Mouse (Mus musculus): ENCODE results near the gene Atp5h. TPM values are rescaled to one million over a fixed set of nuclear protein-coding genes. Genes with fewer than 3 reads are reported as not detected.

Atp5h gene
- polyA plus RNA-seq (2014; fragmentation: Illumina TruSeq; extraction: RNeasy Lipid Tissue Mini Kit (QIAGEN cat#74804); ENCODE audit: insufficient read depth, low read depth, low replicate concordance): 582 TPM

GRCm38 (mm10) chr11:115419531-115420237 lies at the start of gene Atp5h, which contains the start of gene Kctd2:
Gene Atp5h (minus strand): TSS chr11:115419962.
Gene Kctd2 (plus strand): TSS chr11:115420128.

GRCm38 (mm10) chr11:115462243-115462891 lies 42.6 kb upstream of the Atp5h start, which contains the start of gene Slc16a5:
Gene Slc16a5 (plus strand): TSS chr11:115462474.

GRCm38 (mm10) chr11:115439906-115440595 lies 20.3 kb upstream of the Atp5h start, which contains the start of gene Trim80:
Gene Trim80 (plus strand): TSS chr11:115440545.

GRCm38 (mm10) chr11:115403338-115404124 lies 16.2 kb downstream of the Atp5h start, which contains the start of gene Mrpl58:
Gene Mrpl58 (plus strand): TSS chr11:115403752.

GRCm38 (mm10) chr11:115381743-115382539 lies 37.8 kb downstream of the Atp5h start, which contains the start of gene Cdr2l:
Gene Cdr2l (plus strand): TSS chr11:115381916.

GRCm38 (mm10) chr11:115367395-115367944 lies 52.3 kb downstream of the Atp5h start, which contains the start of gene Hid1:
Gene Hid1 (minus strand): TSS chr11:115367756.

Other genes starting within 250 kb of the Atp5h start
- gene Tmem104, start 232.5 kb downstream of the Atp5h start, polyA plus RNA-seq (2014; fragmentation: Illumina TruSeq; extraction: RNeasy Lipid Tissue Mini Kit (QIAGEN cat#74804); ENCODE audit: insufficient read depth, low read depth, low replicate concordance): 4.0 TPM
- gene Nat9, start 232.1 kb downstream of the Atp5h start, polyA plus RNA-seq (2014; fragmentation: Illumina TruSeq; extraction: RNeasy Lipid Tissue Mini Kit (QIAGEN cat#74804); ENCODE audit: insufficient read depth, low read depth, low replicate concordance): 33.1 TPM
- gene Grin2c, start 152.7 kb downstream of the Atp5h start, polyA plus RNA-seq (2014; fragmentation: Illumina TruSeq; extraction: RNeasy Lipid Tissue Mini Kit (QIAGEN cat#74804); ENCODE audit: insufficient read depth, low read depth, low replicate concordance): 0.39 TPM
- gene Fdxr, start 142.9 kb downstream of the Atp5h start, polyA plus RNA-seq (2014; fragmentation: Illumina TruSeq; extraction: RNeasy Lipid Tissue Mini Kit (QIAGEN cat#74804); ENCODE audit: insufficient read depth, low read depth, low replicate concordance): 6.9 TPM
- gene Fads6, start 122.3 kb downstream of the Atp5h start, polyA plus RNA-seq (2014; fragmentation: Illumina TruSeq; extraction: RNeasy Lipid Tissue Mini Kit (QIAGEN cat#74804); ENCODE audit: insufficient read depth, low read depth, low replicate concordance): 0.99 TPM
- gene Otop2, start 112.8 kb downstream of the Atp5h start, polyA plus RNA-seq (2014; fragmentation: Illumina TruSeq; extraction: RNeasy Lipid Tissue Mini Kit (QIAGEN cat#74804); ENCODE audit: insufficient read depth, low read depth, low replicate concordance): not detected
- gene Ush1g, start 97.9 kb downstream of the Atp5h start, polyA plus RNA-seq (2014; fragmentation: Illumina TruSeq; extraction: RNeasy Lipid Tissue Mini Kit (QIAGEN cat#74804); ENCODE audit: insufficient read depth, low read depth, low replicate concordance): not detected
- gene Otop3, start 85.2 kb downstream of the Atp5h start, polyA plus RNA-seq (2014; fragmentation: Illumina TruSeq; extraction: RNeasy Lipid Tissue Mini Kit (QIAGEN cat#74804); ENCODE audit: insufficient read depth, low read depth, low replicate concordance): not detected
- 11.8 TPM for gene Hid1, start 52.2 kb downstream of the Atp5h start, polyA plus RNA-seq (2014; fragmentation: Illumina TruSeq; extraction: RNeasy Lipid Tissue Mini Kit (QIAGEN cat#74804); ENCODE audit: insufficient read depth, low read depth, low replicate concordance)
- 7.4 TPM for gene Cdr2l, start 38.0 kb downstream of the Atp5h start, polyA plus RNA-seq (2014; fragmentation: Illumina TruSeq; extraction: RNeasy Lipid Tissue Mini Kit (QIAGEN cat#74804); ENCODE audit: insufficient read depth, low read depth, low replicate concordance)
- gene Mrpl58, start 16.2 kb downstream of the Atp5h start, polyA plus RNA-seq (2014; fragmentation: Illumina TruSeq; extraction: RNeasy Lipid Tissue Mini Kit (QIAGEN cat#74804); ENCODE audit: insufficient read depth, low read depth, low replicate concordance): 89.2 TPM
- gene Kctd2, start 166 bp upstream of the Atp5h start, polyA plus RNA-seq (2014; fragmentation: Illumina TruSeq; extraction: RNeasy Lipid Tissue Mini Kit (QIAGEN cat#74804); ENCODE audit: insufficient read depth, low read depth, low replicate concordance): 47.3 TPM
- not detected for gene Trim80, start 20.6 kb upstream of the Atp5h start, polyA plus RNA-seq (2014; fragmentation: Illumina TruSeq; extraction: RNeasy Lipid Tissue Mini Kit (QIAGEN cat#74804); ENCODE audit: insufficient read depth, low read depth, low replicate concordance)
- gene Slc16a5, start 42.5 kb upstream of the Atp5h start, polyA plus RNA-seq (2014; fragmentation: Illumina TruSeq; extraction: RNeasy Lipid Tissue Mini Kit (QIAGEN cat#74804); ENCODE audit: insufficient read depth, low read depth, low replicate concordance): 0.43 TPM
- 5.3 TPM for gene Armc7, start 55.7 kb upstream of the Atp5h start, polyA plus RNA-seq (2014; fragmentation: Illumina TruSeq; extraction: RNeasy Lipid Tissue Mini Kit (QIAGEN cat#74804); ENCODE audit: insufficient read depth, low read depth, low replicate concordance)
- 76.7 TPM for gene Nt5c, start 71.9 kb upstream of the Atp5h start, polyA plus RNA-seq (2014; fragmentation: Illumina TruSeq; extraction: RNeasy Lipid Tissue Mini Kit (QIAGEN cat#74804); ENCODE audit: insufficient read depth, low read depth, low replicate concordance)
- gene Jpt1, start 94.4 kb upstream of the Atp5h start, polyA plus RNA-seq (2014; fragmentation: Illumina TruSeq; extraction: RNeasy Lipid Tissue Mini Kit (QIAGEN cat#74804); ENCODE audit: insufficient read depth, low read depth, low replicate concordance): 84.1 TPM
- gene Sumo2, start 116.3 kb upstream of the Atp5h start, polyA plus RNA-seq (2014; fragmentation: Illumina TruSeq; extraction: RNeasy Lipid Tissue Mini Kit (QIAGEN cat#74804); ENCODE audit: insufficient read depth, low read depth, low replicate concordance): 241 TPM
- 43.6 TPM for gene Nup85, start 144.5 kb upstream of the Atp5h start, polyA plus RNA-seq (2014; fragmentation: Illumina TruSeq; extraction: RNeasy Lipid Tissue Mini Kit (QIAGEN cat#74804); ENCODE audit: insufficient read depth, low read depth, low replicate concordance)
- gene Mrps7, start 184.0 kb upstream of the Atp5h start, polyA plus RNA-seq (2014; fragmentation: Illumina TruSeq; extraction: RNeasy Lipid Tissue Mini Kit (QIAGEN cat#74804); ENCODE audit: insufficient read depth, low read depth, low replicate concordance): 38.3 TPM
- 8.4 TPM for gene Gga3, start 184.1 kb upstream of the Atp5h start, polyA plus RNA-seq (2014; fragmentation: Illumina TruSeq; extraction: RNeasy Lipid Tissue Mini Kit (QIAGEN cat#74804); ENCODE audit: insufficient read depth, low read depth, low replicate concordance)
- gene Mif4gd, start 193.0 kb upstream of the Atp5h start, polyA plus RNA-seq (2014; fragmentation: Illumina TruSeq; extraction: RNeasy Lipid Tissue Mini Kit (QIAGEN cat#74804); ENCODE audit: insufficient read depth, low read depth, low replicate concordance): 52.6 TPM
- 19.5 TPM for gene Slc25a19, start 208.3 kb upstream of the Atp5h start, polyA plus RNA-seq (2014; fragmentation: Illumina TruSeq; extraction: RNeasy Lipid Tissue Mini Kit (QIAGEN cat#74804); ENCODE audit: insufficient read depth, low read depth, low replicate concordance)